Mouse (Mus musculus) cerebellum, adult 11-12 months (tissue): Measurements from ENCODE around the gene Galk1.

Experiments
- DNase-seq: peaks from one replicate; pipeline ENCODE4 v3.0.0; 2022

The Galk1 gene

GRCm38 (mm10) chr11:115971016-115971415 is 41.5 kb downstream of the Galk1 start:
- no peak for DNase-seq

- DNase-seq: no peak
Observed at GRCm38 (mm10) chr11:115970006-115970673, 42.4 kb downstream of the Galk1 start.

GRCm38 (mm10) chr11:115968731-115969405 is 43.7 kb downstream of the Galk1 start:
- no peak for DNase-seq

GRCm38 (mm10) chr11:115964977-115965604 is 47.4 kb downstream of the Galk1 start:
- DNase-seq: no peak

GRCm38 (mm10) chr11:115962651-115963412 is 49.7 kb downstream of the Galk1 start:
- no peak for DNase-seq

- DNase-seq: no peak
Observed at GRCm38 (mm10) chr11:115959018-115959417, 53.5 kb downstream of the Galk1 start.
